Mouse (Mus musculus) myocyte (in vitro differentiated cells): ENCODE data around the gene Wfdc11. TPM values are rescaled to one million over a fixed set of nuclear protein-coding genes. Genes with fewer than 3 reads are reported as not detected.

Source experiments
- H3K27me3 ChIP-seq: one replicate; pipeline ENCODE4 v1.6.1; 2011; ENCODE audit not compliant: control insufficient read depth, insufficient read depth, insufficient read length
- H3K36me3 ChIP-seq: one replicate; pipeline ENCODE4 v1.6.1; 2011; ENCODE audit not compliant: control insufficient read depth, insufficient read depth
- H3K4me2 ChIP-seq: one replicate; pipeline ENCODE4 v1.6.1; 2011; ENCODE audit warnings: low read depth, control low read depth
- H3K4me3 ChIP-seq: one replicate; pipeline ENCODE4 v1.5.1; 2011; ENCODE audit warnings: mild to moderate bottlenecking, control low read depth, moderate library complexity
- H3K79me2 ChIP-seq: one replicate; pipeline ENCODE4 v1.6.1; 2011; ENCODE audit not compliant: control insufficient read depth, insufficient read depth
- H3ac ChIP-seq: one replicate; pipeline ENCODE4 v1.6.1; 2011; ENCODE audit not compliant: control insufficient read depth, insufficient read length
- CEBPB ChIP-seq: IDR thresholded peaks from 2 replicates; pipeline ENCODE4 v1.6.1; 2011; ENCODE audit warnings: mild to moderate bottlenecking, moderate library complexity; ENCODE audit not compliant: poor library complexity, insufficient read depth, severe bottlenecking
- E2F4 ChIP-seq: IDR thresholded peaks from one replicate; pipeline ENCODE4 v1.6.1; 2011; ENCODE audit warnings: mild to moderate bottlenecking, control low read depth, moderate library complexity; ENCODE audit not compliant: insufficient read depth
- MAX ChIP-seq: IDR thresholded peaks from one replicate; pipeline ENCODE4 v1.6.1; 2011; ENCODE audit warnings: low read depth, mild to moderate bottlenecking, control low read depth
- MYOD1 ChIP-seq, 3 experiments: IDR thresholded peaks; one replicate each; pipeline ENCODE4 v1.6.1; 2011; ENCODE audit warnings: control low read depth in 2 of 3, low read depth in 2 of 3, mild to moderate bottlenecking in 2 of 3, moderate library complexity in 1 of 3; ENCODE audit not compliant: insufficient read length in 2 of 3, control insufficient read depth in 1 of 3
- MYOG ChIP-seq, 3 experiments: IDR thresholded peaks; one replicate each; pipeline ENCODE4 v1.6.1; 2011; ENCODE audit warnings: control low read depth in 2 of 3, low read depth in 2 of 3, mild to moderate bottlenecking in 2 of 3; ENCODE audit not compliant: insufficient read length in 2 of 3, control insufficient read depth in 1 of 3, insufficient read depth in 1 of 3
- POLR2A ChIP-seq: IDR thresholded peaks from one replicate; pipeline ENCODE4 v1.6.1; 2011; ENCODE audit warnings: low read depth, mild to moderate bottlenecking, control low read depth, moderate library complexity; ENCODE audit not compliant: insufficient read length
- POLR2AphosphoS2 ChIP-seq: IDR thresholded peaks from one replicate; pipeline ENCODE4 v1.6.1; 2011; ENCODE audit warnings: low read depth, control low read depth; ENCODE audit not compliant: insufficient read length
- REST ChIP-seq: IDR thresholded peaks from one replicate; pipeline ENCODE4 v1.6.1; 2011; ENCODE audit warnings: mild to moderate bottlenecking, control low read depth, moderate library complexity; ENCODE audit not compliant: insufficient read depth, insufficient read length
- SRF ChIP-seq: IDR thresholded peaks from one replicate; pipeline ENCODE4 v1.6.1; 2011; ENCODE audit warnings: low read depth; ENCODE audit not compliant: control insufficient read depth, insufficient read length
- TCF12 ChIP-seq: IDR thresholded peaks from one replicate; pipeline ENCODE4 v1.6.1; 2011; ENCODE audit warnings: mild to moderate bottlenecking, control low read depth; ENCODE audit not compliant: poor library complexity, insufficient read depth, severe bottlenecking
- TCF3 ChIP-seq: IDR thresholded peaks from one replicate; pipeline ENCODE4 v1.6.1; 2011; ENCODE audit warnings: low read depth, control low read depth; ENCODE audit not compliant: insufficient read length
- USF1 ChIP-seq: IDR thresholded peaks from one replicate; pipeline ENCODE4 v1.6.1; 2011; ENCODE audit warnings: low read depth, mild to moderate bottlenecking, control low read depth, moderate library complexity
- polyA plus RNA-seq: library from polyadenylated mRNA; unstranded; fragments of >200 nt; fragmentation: generic; extraction: Trizol; gene quantifications from one replicate; pipeline ENCODE4 v1.2.1, GENCODE M21; 2012; ENCODE audit warnings: missing spikeins

The Wfdc11 gene
- polyA plus RNA-seq, 1 experiment: not detected

DNA sequence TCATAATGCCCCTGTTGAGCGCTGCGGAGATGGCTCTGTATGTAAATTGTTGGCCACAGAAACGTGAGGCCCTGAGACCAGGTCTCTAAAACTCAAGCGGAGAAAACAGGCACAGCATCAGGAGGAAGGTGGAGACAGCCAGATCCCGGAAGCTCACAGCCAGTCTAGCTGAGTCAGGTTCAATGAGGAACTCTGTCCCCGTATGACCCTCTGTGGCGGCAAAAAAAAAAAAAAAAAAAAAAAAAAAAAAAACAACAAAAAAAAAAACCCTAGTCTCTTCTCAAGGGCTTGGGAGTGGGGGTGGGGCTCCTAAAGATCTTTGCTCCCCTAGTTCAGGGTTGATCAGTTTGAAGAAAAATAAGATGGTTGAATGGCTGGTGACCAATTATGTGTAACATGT lies 32.8 kb downstream of the Wfdc11 start:
- H3K79me2 ChIP-seq: no peaks in the 10 kb centered on the region
- no peak overlapping the region for H3ac ChIP-seq
- H3K4me3 ChIP-seq: no peak overlapping the region
- no peak for TF ChIP-seq MYOD1 (IDR thresholded peaks at IDR 0.05; ENCODE audit: control insufficient read depth in 1 of 3, insufficient read length in 2 of 3, low read depth in 2 of 3)
- TF ChIP-seq MAX: no peak
- TF ChIP-seq POLR2AphosphoS2: no peak
- no peak for TF ChIP-seq TCF12
- no peak for TF ChIP-seq SRF
- TF ChIP-seq CEBPB: no peak
- no peak for TF ChIP-seq E2F4
- no peak for TF ChIP-seq POLR2A
- TF ChIP-seq MYOG (IDR thresholded peaks at IDR 0.05; ENCODE audit: control insufficient read depth in 1 of 3, insufficient read depth in 1 of 3, insufficient read length in 2 of 3, low read depth in 2 of 3): no peak
- no peaks in the 10 kb centered on the region for H3K36me3 ChIP-seq
- peaks cover 20% of the 10 kb centered on the region for H3K27me3 ChIP-seq
- no peak overlapping the region for H3K4me2 ChIP-seq

GRCm38 (mm10) chr2:164638696-164639095 lies 35.2 kb downstream of the Wfdc11 start, which contains the start of gene Wfdc16:
Gene Wfdc16, minus strand, starts transcription at chr2:164638796.
- TF ChIP-seq MYOD1 (IDR thresholded peaks at IDR 0.05; ENCODE audit: control insufficient read depth in 1 of 3, insufficient read length in 2 of 3, low read depth in 2 of 3) (no peak), TCF12 (no peak), TCF3 (no peak), POLR2A (no peak), USF1 (no peak), SRF (no peak), MYOG (IDR thresholded peaks at IDR 0.05; ENCODE audit: control insufficient read depth in 1 of 3, insufficient read depth in 1 of 3, insufficient read length in 2 of 3, low read depth in 2 of 3) (no peak), E2F4 (no peak), MAX (no peak), POLR2AphosphoS2 (no peak), CEBPB (no peak), REST (no peak)
- H3K27me3 ChIP-seq: peaks cover 22% of the 10 kb centered on the region
- no peak within 1 kb of the TSS for H3K4me2 ChIP-seq
- H3K79me2 ChIP-seq: no peaks in the 10 kb centered on the region
- H3K4me3 ChIP-seq: no peak within 1 kb of the TSS
- H3K36me3 ChIP-seq: no peaks in the 10 kb centered on the region
- H3ac ChIP-seq: no peak within 1 kb of the TSS

- no peaks in the 10 kb centered on the region for H3K36me3 ChIP-seq
- H3K4me3 ChIP-seq: no peak overlapping the region
- H3K27me3 ChIP-seq: peaks cover 5% of the 10 kb centered on the region
- H3K4me2 ChIP-seq: no peak overlapping the region
- H3ac ChIP-seq: no peak overlapping the region
- H3K79me2 ChIP-seq: no peaks in the 10 kb centered on the region
- TF ChIP-seq POLR2AphosphoS2 (no peak), MAX (no peak), E2F4 (no peak), MYOG (IDR thresholded peaks at IDR 0.05; ENCODE audit: control insufficient read depth in 1 of 3, insufficient read depth in 1 of 3, insufficient read length in 2 of 3, low read depth in 2 of 3) (no peak), USF1 (no peak), TCF12 (no peak)
These were observed 38.6 kb downstream of the Wfdc11 start for GRCm38 (mm10) chr2:164635266-164635665.

DNA sequence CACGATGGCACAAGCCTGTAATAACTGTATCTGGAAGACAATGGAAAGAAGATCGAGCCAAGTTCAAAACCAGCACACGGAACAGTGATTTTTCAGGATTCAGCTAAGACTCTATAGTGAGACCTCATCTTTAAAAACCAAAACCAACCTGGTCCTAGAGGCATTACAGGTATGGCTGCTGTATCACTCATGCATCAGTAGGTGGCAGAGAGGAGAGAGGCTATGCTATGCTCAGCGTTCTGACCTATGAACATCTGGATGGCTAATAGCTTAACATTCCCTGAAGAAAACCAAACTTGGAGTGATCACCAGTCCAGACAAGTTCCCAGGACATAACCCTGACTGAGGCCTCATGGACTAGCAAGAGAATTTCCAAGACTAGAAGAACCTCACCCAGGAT lies 52.1 kb downstream of the Wfdc11 start:
- Histone ChIP-seq H3K27me3 (peaks cover 13% of the 10 kb centered on the region), H3K4me3 (no peak overlapping the region), H3K4me2 (no peak overlapping the region), H3K79me2 (no peaks in the 10 kb centered on the region), H3ac (no peak overlapping the region), H3K36me3 (no peaks in the 10 kb centered on the region)
- TF ChIP-seq MAX (no peak), TCF12 (no peak), POLR2A (no peak), MYOG (IDR thresholded peaks at IDR 0.05; ENCODE audit: control insufficient read depth in 1 of 3, insufficient read depth in 1 of 3, insufficient read length in 2 of 3, low read depth in 2 of 3) (no peak), TCF3 (no peak), POLR2AphosphoS2 (no peak), REST (no peak), SRF (no peak), MYOD1 (IDR thresholded peaks at IDR 0.05; ENCODE audit: control insufficient read depth in 1 of 3, insufficient read length in 2 of 3, low read depth in 2 of 3) (no peak), USF1 (no peak), CEBPB (no peak), E2F4 (no peak)

GRCm38 (mm10) chr2:164619050-164619449 lies 54.8 kb downstream of the Wfdc11 start:
- TF ChIP-seq POLR2A: no peak
- no peak for TF ChIP-seq REST
- TF ChIP-seq SRF: no peak
- TF ChIP-seq TCF3: no peak
- TF ChIP-seq POLR2AphosphoS2: no peak
- no peak for TF ChIP-seq USF1
- TF ChIP-seq MYOD1 (IDR thresholded peaks at IDR 0.05; ENCODE audit: control insufficient read depth in 1 of 3, insufficient read length in 2 of 3, low read depth in 2 of 3): no peak
- TF ChIP-seq E2F4: no peak
- TF ChIP-seq TCF12: no peak
- TF ChIP-seq MAX: no peak
- TF ChIP-seq CEBPB: no peak
- TF ChIP-seq MYOG (IDR thresholded peaks at IDR 0.05; ENCODE audit: control insufficient read depth in 1 of 3, insufficient read depth in 1 of 3, insufficient read length in 2 of 3, low read depth in 2 of 3): no peak
- Histone ChIP-seq H3ac (no peak overlapping the region), H3K79me2 (no peaks in the 10 kb centered on the region), H3K4me2 (no peak overlapping the region), H3K4me3 (no peak overlapping the region), H3K36me3 (no peaks in the 10 kb centered on the region), H3K27me3 (peaks cover 13% of the 10 kb centered on the region)
